Mouse (Mus musculus): ENCODE results near the gene Itgb1.

DNA sequence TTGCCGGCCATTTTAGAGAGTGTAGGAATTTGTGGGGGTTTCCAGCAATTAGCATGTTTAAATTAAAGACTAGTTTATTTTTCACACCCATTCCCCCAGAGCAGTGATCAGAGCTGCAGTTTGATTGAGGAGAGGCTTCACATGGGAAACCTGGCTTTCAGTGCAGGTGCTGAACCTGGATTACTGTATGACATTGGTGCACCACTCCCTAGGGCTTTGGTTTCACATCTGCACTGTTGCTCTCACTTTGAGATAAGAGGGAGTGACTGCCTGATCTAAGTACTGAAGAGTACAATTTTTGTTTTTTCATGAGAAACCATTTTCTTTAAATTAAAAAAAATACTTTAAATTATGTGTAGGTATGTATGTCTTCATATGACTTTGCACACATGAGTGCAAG is 4.6 kb downstream of the Itgb1 start:
- TF ChIP-seq CTCF (IDR thresholded peaks at IDR 0.05; ENCODE audit: low read depth, low read length) = no peak
- no peak for TF ChIP-seq TAL1 (conservative IDR thresholded peaks at IDR 0.05; ENCODE audit: low read depth, low read length)
- no peak for TF ChIP-seq GATA1 (IDR thresholded peaks at IDR 0.05; ENCODE audit: borderline replicate concordance, low read length)
- no peak for TF ChIP-seq GATA2 (IDR thresholded peaks at IDR 0.05; ENCODE audit: borderline replicate concordance, low read depth, low read length)
